Mouse (Mus musculus) cerebellum, postnatal 4 days (tissue): ENCODE data around the gene Ednrb.

Experiments used
- DNase-seq, 2 experiments: peaks; one replicate each; pipeline ENCODE4 v3.0.0; 2022; ENCODE audit warnings: low spot score in 2 of 2, mixed read lengths in 1 of 2

The Ednrb gene

DNA sequence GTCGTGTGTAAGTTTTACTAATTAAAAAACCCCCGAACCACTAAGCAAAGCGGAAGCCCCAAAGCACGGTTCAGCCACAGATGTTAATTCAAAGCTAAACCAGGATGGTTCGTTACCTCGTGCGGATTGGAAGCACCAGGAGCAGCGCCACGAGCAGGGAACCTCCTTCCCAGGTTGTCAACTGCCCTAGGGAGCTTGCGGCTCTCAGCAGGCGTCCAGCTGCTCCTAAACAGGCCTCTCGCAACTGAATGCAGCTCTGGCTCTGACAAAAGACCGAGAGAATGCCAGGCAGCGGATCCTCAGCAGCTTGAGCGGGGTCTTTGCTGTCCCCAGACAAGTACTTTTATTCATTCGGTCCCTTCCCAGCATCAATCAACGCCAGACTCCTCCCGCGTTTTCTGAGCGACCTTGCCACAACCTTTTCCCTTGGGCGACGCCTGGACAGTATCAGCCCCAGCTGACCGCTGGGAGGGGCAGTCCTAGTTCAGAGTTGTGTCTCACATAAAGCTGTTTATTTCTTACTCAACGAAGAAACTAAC lies at the start of gene Ednrb:
TSS of gene Ednrb (minus strand) at position 392 of the 539 bp plus-strand sequence.
- peak in 1 of 2 experiments; percentile 29 for DNase-seq

- DNase-seq, result no peak
Observed at GRCm38 (mm10) chr14:103892411-103892938, 48.3 kb upstream of the Ednrb start.

- DNase-seq, result no peak
Observed at GRCm38 (mm10) chr14:103890761-103891160, 46.6 kb upstream of the Ednrb start.

DNA sequence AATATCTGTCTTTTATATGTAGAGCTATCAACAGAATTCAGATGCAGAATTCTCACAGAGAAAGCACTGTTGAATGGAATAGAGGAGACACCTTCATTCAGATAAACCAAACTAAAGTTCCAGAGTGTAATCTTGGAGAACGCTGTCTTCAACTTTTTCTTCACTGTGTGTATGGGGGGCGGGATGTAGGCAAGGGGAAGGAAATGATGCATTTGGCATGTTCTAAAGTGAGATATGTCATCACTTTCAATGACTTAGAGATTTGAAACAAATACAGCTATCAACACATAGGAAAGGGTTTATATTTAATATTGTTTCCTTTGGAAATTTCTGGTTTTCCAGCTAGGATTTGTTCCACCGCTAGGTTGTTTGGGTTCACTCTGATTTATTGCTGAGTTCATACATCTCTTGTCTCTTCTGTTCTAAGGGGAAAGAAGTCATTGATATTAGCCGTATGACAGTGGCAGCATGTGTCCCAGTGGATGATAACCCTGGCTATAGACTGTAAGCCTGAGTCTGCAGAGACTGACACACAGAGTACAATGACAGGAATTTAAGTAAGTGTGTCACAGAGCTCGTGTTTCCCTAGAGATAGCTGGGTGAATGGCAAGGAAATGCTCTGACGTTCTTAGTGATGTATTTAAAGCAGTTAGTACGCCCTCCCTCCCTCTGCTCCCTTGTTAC lies 40.8 kb upstream of the Ednrb start:
- no peak for DNase-seq

DNA sequence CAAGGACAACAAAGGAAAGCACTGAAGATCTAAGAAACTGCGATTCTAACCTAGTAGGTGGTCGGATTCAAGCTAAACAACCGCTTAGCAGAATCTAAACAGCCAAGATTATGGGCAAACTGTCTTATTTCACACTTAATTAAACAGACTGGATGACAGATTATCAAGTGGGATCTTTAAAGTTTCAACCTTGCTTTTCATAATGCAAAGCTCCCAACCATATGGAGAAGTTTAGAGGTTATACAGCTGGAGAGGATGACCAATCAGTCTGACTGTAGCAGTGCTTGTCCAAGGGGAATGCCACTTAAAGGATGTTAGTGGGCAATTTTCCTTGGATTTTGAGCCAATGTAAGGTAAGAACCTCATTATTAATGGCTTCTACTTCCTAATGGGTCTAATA lies 38.7 kb upstream of the Ednrb start:
- DNase-seq, result no peak

DNA sequence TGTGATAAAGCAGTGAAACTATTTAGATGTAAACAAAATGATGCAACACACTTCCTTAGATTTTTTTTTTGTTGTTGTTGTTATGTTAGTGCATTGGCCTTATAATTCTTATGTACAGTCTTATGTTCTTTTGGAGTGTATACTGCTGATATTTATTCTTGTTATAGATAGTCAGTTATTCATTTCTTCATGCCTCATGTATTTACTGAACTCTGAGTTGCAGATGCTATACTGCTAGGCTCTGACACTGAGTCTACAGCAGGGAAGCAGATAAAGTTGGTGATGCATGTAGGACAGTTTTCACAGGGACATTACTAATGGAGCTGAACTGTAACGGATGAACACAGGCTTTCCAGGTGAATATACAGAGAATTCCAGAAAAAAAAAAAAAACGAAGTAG lies 32.9 kb upstream of the Ednrb start:
- no peak for DNase-seq

GRCm38 (mm10) chr14:103876598-103876997 lies 32.4 kb upstream of the Ednrb start:
- DNase-seq, result no peak

GRCm38 (mm10) chr14:103866636-103867035 lies 22.4 kb upstream of the Ednrb start:
- no peak for DNase-seq

- DNase-seq, result no peak
Observed at GRCm38 (mm10) chr14:103865226-103865625, 21.0 kb upstream of the Ednrb start.

DNA sequence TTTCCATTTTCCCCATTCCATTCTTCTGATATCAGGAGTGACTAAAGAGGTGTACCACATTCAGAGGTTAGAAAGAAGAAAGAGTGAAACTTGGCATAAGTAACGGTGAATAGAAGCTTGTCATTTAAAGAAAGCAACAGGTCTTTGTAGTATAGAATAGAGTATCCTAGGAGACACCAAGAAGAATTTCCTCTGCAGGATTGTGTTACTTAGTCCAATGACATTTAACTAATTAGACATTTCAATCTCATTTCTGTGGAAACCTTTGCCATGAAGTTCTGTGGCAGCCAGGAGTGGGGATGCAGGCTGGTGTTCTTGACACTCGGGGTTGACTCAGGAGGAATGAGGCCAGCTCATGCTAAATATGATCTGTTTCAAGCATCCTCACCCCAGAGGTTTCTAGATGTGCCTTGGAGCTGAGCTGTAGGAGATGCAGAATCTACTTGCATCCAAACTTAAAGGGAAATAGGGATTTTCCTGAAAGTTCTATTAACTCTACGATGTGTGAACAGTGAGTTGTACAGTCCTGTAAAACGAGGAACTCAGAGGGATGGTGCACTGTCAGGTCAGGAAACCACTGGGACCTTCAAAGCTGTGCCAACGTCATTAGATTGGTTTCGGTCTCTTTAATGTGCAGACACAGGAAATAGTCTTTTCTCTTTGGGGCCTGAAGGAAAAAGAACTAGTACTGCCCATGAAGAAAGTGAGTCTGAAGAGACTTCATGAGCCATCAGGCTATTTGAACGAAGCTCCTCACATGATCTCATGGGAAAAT lies 6.1 kb upstream of the Ednrb start:
- no peak for DNase-seq

- DNase-seq, result no peak
Observed at GRCm38 (mm10) chr14:103845716-103846115, 1.5 kb upstream of the Ednrb start.

- no peak for DNase-seq
Observed at GRCm38 (mm10) chr14:103844944-103845343, 742 bp upstream of the Ednrb start.

DNA sequence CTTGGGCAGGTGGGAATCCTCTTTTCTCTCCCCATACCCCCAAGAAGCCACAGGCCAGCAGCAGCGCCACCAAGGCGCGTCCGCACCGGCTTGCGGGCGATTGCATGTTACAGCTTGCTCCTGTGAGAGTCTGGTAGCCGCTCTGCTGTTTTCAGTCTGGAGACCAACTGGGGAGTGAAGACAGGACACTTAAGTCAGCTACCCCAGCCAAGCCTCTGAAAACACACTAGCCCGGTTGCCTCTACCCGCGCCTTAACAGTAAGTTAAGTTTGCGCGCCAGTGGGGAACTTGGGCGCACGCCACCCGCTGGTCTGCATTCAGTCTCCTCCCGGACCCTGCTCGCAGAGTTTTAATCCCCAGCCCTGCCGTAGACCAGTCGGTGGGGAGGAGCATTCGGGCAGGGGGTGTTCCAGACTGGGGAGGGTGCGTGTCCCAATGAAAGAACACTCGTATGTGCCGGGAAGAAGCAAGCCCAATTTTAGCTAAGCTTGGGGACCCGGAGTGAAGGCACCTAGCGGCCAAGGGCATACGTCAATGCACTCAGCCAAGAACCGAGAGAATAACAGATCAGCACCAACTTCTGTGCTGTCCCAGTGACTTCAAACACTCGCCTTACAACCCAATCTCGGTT lies 716 bp downstream of the Ednrb start:
- peak; percentile 30 to 43 for DNase-seq

DNA sequence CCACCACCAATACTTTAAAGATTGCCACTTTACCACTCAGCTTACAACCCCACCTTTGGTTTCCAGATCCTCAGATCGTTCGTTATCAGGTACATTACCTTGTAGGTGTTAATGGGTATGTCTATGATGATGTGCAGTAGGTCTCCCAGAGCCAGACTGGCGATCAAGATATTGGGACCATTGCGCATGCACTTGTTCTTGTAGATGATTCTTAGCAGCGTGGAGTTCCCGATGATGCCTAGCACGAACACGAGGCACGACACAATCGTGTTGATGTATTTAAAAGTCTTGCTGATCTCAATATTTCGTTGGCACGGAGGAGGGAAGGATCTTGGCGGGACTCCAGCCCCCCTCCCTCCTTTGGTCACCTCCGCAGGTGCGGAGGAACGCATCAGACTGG lies 1.3 kb downstream of the Ednrb start:
- no peak for DNase-seq

GRCm38 (mm10) chr14:103840436-103840835 lies 3.8 kb downstream of the Ednrb start:
- no peak for DNase-seq

- DNase-seq, result no peak
Observed at GRCm38 (mm10) chr14:103838887-103839286, 5.3 kb downstream of the Ednrb start.

GRCm38 (mm10) chr14:103834589-103834988 lies 9.6 kb downstream of the Ednrb start:
- DNase-seq, result no peak

DNA sequence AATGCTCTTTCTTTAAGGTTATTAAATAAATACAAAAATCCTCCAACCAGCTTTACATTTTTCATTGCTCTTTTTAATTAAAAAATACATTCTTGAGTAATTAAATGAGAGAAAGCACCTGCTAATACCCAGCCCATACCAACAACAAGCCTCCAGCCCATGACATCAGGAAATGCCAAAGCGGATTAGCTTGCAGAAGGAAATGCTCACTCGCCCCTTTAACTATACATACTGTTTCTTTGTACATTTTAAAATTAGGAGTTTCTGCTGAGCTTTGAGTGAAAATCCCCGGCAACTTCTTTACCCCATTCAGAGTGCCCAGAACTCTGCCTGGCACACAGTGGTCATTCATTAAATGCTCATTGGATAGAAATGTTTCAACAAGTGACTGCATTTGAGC lies 10.1 kb downstream of the Ednrb start:
- no peak for DNase-seq

DNA sequence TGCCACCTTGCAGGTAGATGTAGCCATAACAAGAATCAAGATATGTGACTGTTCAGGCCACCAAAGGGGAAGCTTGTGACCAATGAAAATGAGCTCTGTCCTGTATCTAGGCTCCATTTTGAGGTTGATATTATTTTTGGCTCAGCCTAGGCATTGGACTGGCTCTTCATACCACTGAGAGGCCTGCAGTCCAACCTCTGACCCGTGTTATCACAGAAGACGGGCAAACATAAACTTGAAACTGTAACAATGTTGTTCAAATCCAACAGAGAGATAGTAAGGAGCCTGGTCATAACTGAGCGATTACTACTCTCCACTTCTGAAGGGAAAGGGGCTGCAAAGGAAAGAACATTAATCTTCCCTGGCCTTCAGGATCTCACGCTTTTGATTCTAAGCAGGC lies 11.7 kb downstream of the Ednrb start:
- DNase-seq, result no peak

DNA sequence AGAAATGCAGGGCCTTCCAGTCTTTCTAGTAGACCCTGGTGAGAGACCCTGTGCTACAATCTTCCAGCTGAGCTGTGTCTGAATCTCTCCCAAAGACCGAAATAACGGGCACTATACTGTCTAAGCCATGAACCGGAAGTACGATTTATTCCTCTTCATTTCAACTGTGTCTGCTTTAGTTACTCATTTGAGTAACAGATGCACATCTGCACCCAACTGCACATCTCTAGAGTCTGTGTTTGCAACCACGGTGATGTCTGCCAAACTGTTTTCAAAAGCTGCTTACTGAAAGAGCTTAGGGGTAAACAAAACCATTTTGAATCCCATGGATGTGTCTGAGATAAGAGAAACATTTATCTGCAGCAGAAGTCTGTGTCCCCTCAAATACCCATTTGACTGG lies 13.2 kb downstream of the Ednrb start:
- no peak for DNase-seq

DNA sequence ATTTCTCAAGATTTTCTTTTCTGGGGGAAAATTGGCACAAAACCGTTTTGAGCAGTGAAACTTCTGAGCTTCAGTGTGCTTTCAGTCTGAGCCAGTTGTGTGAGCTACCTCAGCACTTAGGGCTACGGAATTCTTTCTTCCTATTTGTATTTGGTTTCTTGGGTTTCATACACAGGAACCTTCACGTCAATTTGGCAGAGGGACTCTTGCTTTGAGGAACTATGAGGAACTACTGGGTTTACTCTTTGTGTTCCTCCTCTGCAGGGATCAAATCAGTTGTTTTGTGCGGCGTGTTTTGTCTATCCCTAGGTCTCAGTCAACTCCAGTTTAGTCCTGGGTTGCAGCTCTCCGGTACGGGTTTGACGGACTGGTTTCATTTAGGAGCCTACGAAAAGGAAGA lies 17.9 kb downstream of the Ednrb start:
- no peak for DNase-seq

- no peak for DNase-seq
Observed at GRCm38 (mm10) chr14:103825934-103826333, 18.3 kb downstream of the Ednrb start.
